Mouse (Mus musculus) olfactory bulb, adult 2 months (tissue): ENCODE results near the gene Gatm. TPM values are rescaled to one million over a fixed set of nuclear protein-coding genes. Genes with fewer than 3 reads are reported as not detected.

Experiments
- H3K27ac ChIP-seq: fragments of 200-500 bp; 2 replicates; pipeline ENCODE4 v1.5.1; 2012; ENCODE audit warnings: low read depth, low read length; ENCODE audit not compliant: insufficient read depth
- H3K4me1 ChIP-seq: fragments of 200-500 bp; 2 replicates; pipeline ENCODE4 v1.6.1; 2012; ENCODE audit warnings: low read length; ENCODE audit not compliant: control insufficient read depth, insufficient read depth
- H3K4me3 ChIP-seq: fragments of 200-500 bp; 2 replicates; pipeline ENCODE4 v1.5.1; 2012; ENCODE audit warnings: mild to moderate bottlenecking, low read depth, low read length, moderate library complexity; ENCODE audit not compliant: insufficient read depth
- CTCF ChIP-seq: fragments of 200-500 bp; IDR thresholded peaks from 2 replicates; pipeline ENCODE4 v1.5.1; 2012; ENCODE audit warnings: low read depth, mild to moderate bottlenecking, low read length, moderate library complexity; ENCODE audit not compliant: insufficient read depth
- POLR2A ChIP-seq: fragments of 200-500 bp; IDR thresholded peaks from 2 replicates; pipeline ENCODE4 v1.6.1; 2012; ENCODE audit warnings: mild to moderate bottlenecking, low read depth, low read length, moderate library complexity; ENCODE audit not compliant: insufficient read depth
- WGBS: fragments of 180-500 bp; shearing (Covaris S2); methylation state at CpG from one replicate; pipeline ENCODE4 v1.1.7; 2018; 5-methylcytosine and 5-hydroxymethylcytosine counted together
- polyA plus RNA-seq: library from polyadenylated mRNA; stranded (reverse); fragments of >200 nt; gene quantifications from 2 replicates; pipeline ENCODE4 v1.2.4, GENCODE M21; 2012; ENCODE audit warnings: low replicate concordance; ENCODE audit not compliant: missing spikeins, insufficient read depth, insufficient read length

Gatm gene
- not detected in 2 replicates for polyA plus RNA-seq

DNA sequence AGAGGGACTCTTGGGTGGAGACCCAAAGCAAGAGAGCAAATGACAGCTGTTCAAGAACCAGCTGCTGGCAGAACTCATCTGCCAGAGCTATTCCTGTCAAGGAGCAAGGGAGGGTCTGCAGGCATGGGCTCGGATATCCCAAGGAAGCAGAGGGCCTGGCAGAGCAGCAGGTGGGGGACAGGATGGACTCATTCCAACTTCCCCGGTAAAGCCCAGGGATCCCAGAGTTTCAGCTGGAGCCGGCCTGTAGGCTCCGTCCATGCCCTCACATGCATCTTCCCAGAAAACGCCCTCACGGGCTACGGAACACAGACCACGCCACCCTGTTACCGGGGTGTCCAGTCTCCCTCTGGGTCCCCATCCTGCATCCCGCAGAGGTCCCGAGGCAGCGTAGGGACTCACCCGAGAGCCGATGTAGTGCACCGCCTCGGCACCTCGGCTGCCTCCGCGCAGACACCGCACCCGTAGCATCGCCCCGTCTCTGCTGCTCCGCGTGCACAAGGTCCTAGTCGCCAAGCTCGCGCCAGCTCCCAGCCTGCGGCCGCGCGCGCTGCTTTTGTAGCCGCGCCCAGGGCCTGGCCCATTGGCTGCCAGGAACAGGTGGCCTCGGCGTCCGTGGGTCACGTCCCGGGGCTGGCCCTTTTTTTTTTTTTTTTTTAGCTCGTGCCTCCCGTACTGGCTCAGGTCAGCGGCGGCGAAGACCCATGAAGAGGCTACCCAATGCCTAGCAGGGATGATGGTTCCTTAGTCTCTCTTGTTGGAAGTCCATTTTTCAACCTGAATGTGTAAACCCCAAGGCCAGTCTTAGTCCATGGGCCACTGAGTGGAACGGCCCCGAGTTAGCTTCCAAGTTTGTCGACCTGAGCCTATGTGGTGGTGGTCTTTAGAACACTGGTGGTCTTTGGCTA, at the start of gene Gatm:
Gatm (minus strand) TSS at position 558 of the 908 bp plus-strand sequence.
- 2% methylated on average over 48 of the region's 48 CpGs for WGBS
- Histone ChIP-seq H3K4me3 (peak within 1 kb of the TSS; percentile 72), H3K27ac (no peak within 1 kb of the TSS; the same call in 1 of the 2 replicates), H3K4me1 (peaks cover 6% of the 10 kb centered on the region; the same call in 1 of the 2 replicates)
- TF ChIP-seq POLR2A, result peak; percentile 62
- TF ChIP-seq CTCF, result no peak

DNA sequence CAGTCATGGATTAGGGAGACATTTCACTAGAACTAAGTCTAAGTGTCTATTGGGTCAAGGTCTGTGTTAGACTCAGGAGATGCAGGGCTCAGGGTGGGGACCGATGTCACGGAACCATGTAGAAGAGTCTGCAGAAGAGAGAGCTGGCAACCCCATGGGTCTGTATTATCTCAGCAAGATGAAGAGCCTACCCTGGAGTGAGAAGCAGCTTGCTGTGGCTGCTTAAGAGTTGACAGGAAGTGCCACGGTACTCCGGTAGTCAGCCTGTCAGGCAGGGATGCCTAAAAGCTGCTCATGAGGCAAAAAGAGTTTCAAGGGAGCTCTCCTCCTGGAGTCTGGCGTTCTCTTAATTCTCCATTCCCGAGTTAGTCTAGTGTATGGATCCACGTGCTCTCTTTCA, 48.7 kb upstream of the Gatm start:
- no peak overlapping the region for H3K4me3 ChIP-seq
- no peaks in the 10 kb centered on the region for H3K4me1 ChIP-seq
- TF ChIP-seq CTCF (no peak), POLR2A (no peak)
- no peak overlapping the region for H3K27ac ChIP-seq
- WGBS, result 87% methylated on average over 7 of the region's 7 CpGs

DNA sequence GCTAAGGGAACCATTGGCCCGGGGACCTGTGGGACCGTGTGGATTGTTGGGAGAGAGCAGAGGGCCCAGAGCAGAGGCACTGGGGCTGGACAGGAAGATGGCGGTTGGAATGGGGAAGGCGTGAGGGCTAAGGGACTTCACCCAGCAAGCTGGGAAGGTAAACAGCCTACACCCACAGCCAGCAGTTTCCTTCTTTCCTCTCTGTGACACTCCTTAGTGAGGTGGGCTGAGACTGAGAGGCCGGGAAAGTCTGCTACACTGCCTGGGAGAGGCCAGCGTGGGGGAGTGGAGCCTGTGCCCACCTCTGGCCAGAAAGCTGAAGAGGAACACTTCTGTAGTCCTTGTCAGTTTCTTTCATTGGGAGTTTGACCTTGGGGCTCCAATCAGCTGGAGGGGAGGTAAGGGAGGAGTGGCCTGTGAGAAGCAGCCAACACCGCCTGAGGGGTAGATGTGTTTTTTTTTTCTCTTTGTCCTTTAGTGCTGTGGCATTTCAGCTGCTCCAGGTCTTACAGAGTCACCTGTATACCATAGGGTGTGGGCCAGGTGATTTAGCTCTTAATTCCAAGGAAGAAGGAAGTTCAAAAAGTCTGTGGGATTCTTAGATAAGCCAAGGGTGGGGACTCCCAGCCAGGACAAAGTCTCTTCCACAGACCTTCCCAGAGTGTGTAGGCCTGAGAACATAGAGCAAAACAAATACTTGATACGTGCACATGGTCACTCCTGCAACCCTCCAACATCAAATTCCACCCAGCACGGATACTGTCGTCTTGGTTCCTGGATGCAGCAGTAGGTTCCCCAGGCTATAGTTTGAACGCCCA, 46.8 kb upstream of the Gatm start:
- no peak overlapping the region for H3K4me3 ChIP-seq
- WGBS, result 93% methylated on average over 11 of the region's 11 CpGs
- H3K4me1 ChIP-seq, result no peaks in the 10 kb centered on the region
- TF ChIP-seq POLR2A, result no peak
- TF ChIP-seq CTCF, result no peak
- H3K27ac ChIP-seq, result no peak overlapping the region

DNA sequence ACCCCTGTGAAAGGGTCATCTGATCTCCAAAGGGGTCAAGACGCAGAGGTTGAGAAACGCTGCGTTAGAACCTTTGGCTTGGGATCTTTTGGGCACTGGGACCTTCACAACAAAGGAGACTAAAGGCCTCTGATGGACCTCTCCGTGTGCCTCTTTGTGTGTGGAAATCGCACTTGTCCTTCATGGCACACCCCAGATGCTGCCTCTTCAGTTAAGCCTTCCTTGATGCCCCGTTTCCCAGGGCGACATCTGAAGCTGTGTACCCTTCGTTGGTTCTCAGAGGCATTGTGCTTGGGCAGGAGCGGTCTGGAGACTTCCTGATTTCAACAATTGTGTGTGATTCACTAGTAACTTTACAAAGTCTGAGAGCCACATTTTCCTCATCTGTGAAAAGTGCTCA, 45.7 kb upstream of the Gatm start:
- 80% methylated on average over 9 of the region's 9 CpGs for WGBS

GRCm38 (mm10) chr2:122656052-122656451, 44.9 kb upstream of the Gatm start:
- Histone ChIP-seq H3K4me1 (no peaks in the 10 kb centered on the region; the same call in 1 of the 2 replicates), H3K4me3 (no peak overlapping the region), H3K27ac (no peak overlapping the region)
- 69% methylated on average over 2 of the region's 2 CpGs for WGBS
- TF ChIP-seq CTCF (no peak), POLR2A (no peak)

More for the DNA sequence above, 45.7 kb upstream of the Gatm start:
- no peak overlapping the region for H3K4me3 ChIP-seq
- TF ChIP-seq CTCF (no peak), POLR2A (no peak)
- H3K4me1 ChIP-seq, result no peaks in the 10 kb centered on the region; the same call in 1 of the 2 replicates
- no peak overlapping the region for H3K27ac ChIP-seq

DNA sequence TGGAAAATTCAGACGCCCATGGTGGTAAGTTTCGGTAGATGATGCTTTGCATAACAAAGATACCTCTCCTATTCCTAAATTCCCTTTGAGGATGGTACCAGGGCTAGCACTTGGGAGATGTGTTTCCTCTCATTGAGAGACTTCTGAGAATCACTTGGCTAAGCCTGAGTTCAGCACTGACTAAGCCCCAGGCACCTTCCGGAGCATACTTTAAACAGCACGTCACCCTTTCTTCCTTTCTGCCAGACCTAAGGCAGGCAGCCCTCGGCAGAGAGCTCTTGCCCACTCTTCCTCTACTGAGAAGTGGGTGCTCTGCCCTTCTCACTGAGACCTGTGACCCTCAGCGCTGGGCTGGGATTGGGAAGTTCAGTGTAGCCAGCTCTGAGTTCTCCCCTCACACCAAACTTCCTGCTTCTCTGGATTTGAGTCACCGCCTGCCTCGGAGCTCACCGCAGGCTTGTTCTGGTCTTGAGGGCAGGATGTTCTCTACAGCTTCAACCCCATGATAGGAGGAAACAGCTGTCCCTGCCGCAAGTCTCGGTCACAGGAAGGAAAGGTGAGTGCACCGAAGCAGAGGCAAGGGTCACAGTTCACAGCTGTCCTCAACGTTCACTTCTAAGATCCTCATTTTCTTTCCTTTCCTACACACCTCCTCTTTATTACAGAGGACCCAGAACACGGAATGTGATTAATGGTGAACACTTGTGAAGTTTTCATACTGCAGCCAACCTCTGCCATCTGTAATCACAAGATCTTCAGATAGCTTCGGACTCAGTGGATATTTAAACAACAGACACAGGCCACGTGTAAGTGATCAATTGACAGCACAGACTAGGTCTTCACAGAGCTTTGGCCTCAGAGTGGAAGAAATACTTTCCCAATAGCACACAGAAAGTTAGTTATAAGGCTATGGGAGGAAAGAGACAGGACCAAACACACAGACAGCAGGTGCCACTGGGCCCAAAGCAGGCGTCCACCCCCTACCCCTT, 41.3 kb upstream of the Gatm start:
- no peak for TF ChIP-seq POLR2A
- TF ChIP-seq CTCF, result no peak
- Histone ChIP-seq H3K4me1 (no peaks in the 10 kb centered on the region; the same call in 1 of the 2 replicates), H3K4me3 (no peak overlapping the region), H3K27ac (no peak overlapping the region)
- 74% methylated on average over 17 of the region's 17 CpGs for WGBS

DNA sequence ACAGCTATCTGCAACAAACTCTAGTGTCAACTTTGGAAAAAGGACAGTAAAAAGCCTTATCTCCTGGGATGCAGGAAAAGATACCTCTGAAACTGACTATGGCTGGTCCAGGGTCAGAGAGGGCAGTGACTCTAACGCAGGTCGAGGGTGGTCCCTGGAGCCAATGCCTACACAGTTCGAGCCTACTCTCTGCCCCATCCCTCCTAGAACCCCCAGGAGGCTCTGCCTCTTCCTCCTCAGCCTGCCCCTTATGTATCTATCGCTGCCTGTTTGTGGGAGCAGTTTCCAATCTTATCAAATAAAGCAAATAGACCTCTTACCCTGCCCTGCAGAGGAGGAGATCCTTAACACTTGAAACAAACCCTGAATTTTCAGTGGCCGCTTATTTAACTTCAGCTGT, 27.6 kb upstream of the Gatm start:
- 74% methylated on average over 5 of the region's 5 CpGs for WGBS
- H3K27ac ChIP-seq, result no peak overlapping the region
- H3K4me3 ChIP-seq, result no peak overlapping the region
- TF ChIP-seq CTCF (no peak), POLR2A (no peak)
- peaks cover 4% of the 10 kb centered on the region; the same call in 1 of the 2 replicates for H3K4me1 ChIP-seq

- Histone ChIP-seq H3K4me3 (peak overlapping the region; percentile 41), H3K4me1 (peaks cover 4% of the 10 kb centered on the region; the same call in 1 of the 2 replicates), H3K27ac (no peak overlapping the region)
- WGBS, result 44% methylated on average over 12 of the region's 12 CpGs
- no peak for TF ChIP-seq CTCF
- no peak for TF ChIP-seq POLR2A
Observed at GRCm38 (mm10) chr2:122638029-122638428, 26.9 kb upstream of the Gatm start.
